Mouse (Mus musculus): ENCODE results near the gene Cpne9.

GRCm38 (mm10) chr6:113264429-113264828 is 17.7 kb upstream of the Cpne9 start:
- TF ChIP-seq EP300 (optimal IDR thresholded peaks at IDR 0.05) (no peak), CTCF (IDR thresholded peaks at IDR 0.05; ENCODE audit: low read depth) (no peak)
